In genomic region chr3:144284326-144284725, GRCm38 (mm10) we compare ENCODE assay signal across 25 mouse cellular contexts.
"Had no signal": no experiment of that assay in that cellular context is flagged by ENCODE, and none has a peak within 500 bp of the region (broad histone marks: within the 10 kb centered on the region; RNA-seq: fewer than 3 reads in every experiment).

No protein-coding gene starts in this region.

- H3K4me1 ChIP-seq: heart, embryonic 13.5 days; heart, embryonic 15.5 days; hindbrain, embryonic 13.5 days; hindbrain, embryonic 15.5 days; kidney, embryonic 15.5 days; limb, embryonic 10.5 days; limb, embryonic 12.5 days; liver, embryonic 13.5 days had no signal

- DNase-seq: gastrocnemius, adult 2 months; gastrocnemius, postnatal 10 days; gastrocnemius, postnatal 25 days; heart, adult 18-20 months; heart, postnatal 14 days; heart, postnatal 36 days; kidney, adult 11 months; kidney, adult 2 months; kidney, adult 9 months; kidney, postnatal 14 days; kidney, postnatal 36 days; layer of hippocampus, adult 9-11 months; liver; liver, embryonic 13.5 days had no signal

- H3K27ac ChIP-seq: gastrocnemius, adult 2 months; heart, embryonic 13.5 days; heart, embryonic 15.5 days; hindbrain, embryonic 13.5 days; hindbrain, embryonic 15.5 days; hindbrain, postnatal 0 days; kidney, embryonic 15.5 days; kidney, postnatal 0 days; left cerebral cortex, adult 2 months; limb, embryonic 10.5 days; limb, embryonic 12.5 days; liver, embryonic 13.5 days had no signal

- H3K4me2 ChIP-seq: heart, embryonic 13.5 days; heart, embryonic 15.5 days; hindbrain, embryonic 13.5 days; hindbrain, embryonic 15.5 days; kidney, embryonic 15.5 days; limb, embryonic 12.5 days; liver, embryonic 13.5 days had no signal

- H3K36me3 ChIP-seq: heart, embryonic 13.5 days; heart, embryonic 15.5 days; hindbrain, embryonic 13.5 days; hindbrain, embryonic 15.5 days; kidney, embryonic 15.5 days; limb, embryonic 10.5 days; limb, embryonic 12.5 days; liver, embryonic 13.5 days had no signal

- H3K4me3 ChIP-seq: gastrocnemius, adult 2 months; heart, embryonic 13.5 days; heart, embryonic 15.5 days; hindbrain, embryonic 13.5 days; hindbrain, embryonic 15.5 days; kidney, embryonic 15.5 days; left cerebral cortex, adult 2 months; limb, embryonic 10.5 days; limb, embryonic 12.5 days; liver, embryonic 13.5 days had no signal

- H3K27me3 ChIP-seq: heart, embryonic 13.5 days; heart, embryonic 15.5 days; hindbrain, embryonic 13.5 days; hindbrain, embryonic 15.5 days; kidney, embryonic 15.5 days; limb, embryonic 12.5 days; liver, embryonic 13.5 days had no signal

- ATAC-seq: hindbrain, postnatal 0 days; intestine, embryonic 16.5 days had no signal

- H3K9ac ChIP-seq: heart, embryonic 13.5 days; heart, embryonic 15.5 days; hindbrain, embryonic 13.5 days; hindbrain, embryonic 15.5 days; kidney, embryonic 15.5 days; limb, embryonic 12.5 days; liver, embryonic 13.5 days had no signal

- H3K9me3 ChIP-seq: heart, embryonic 13.5 days; heart, embryonic 15.5 days; hindbrain, embryonic 13.5 days; hindbrain, embryonic 15.5 days; kidney, embryonic 15.5 days; limb, embryonic 10.5 days; limb, embryonic 12.5 days; liver, embryonic 13.5 days had no signal
